In genomic region chr7:49004402-49004801, GRCm38 (mm10) we compare ENCODE assay signal across 16 mouse cellular contexts.
DNase-seq lines count a peak whose midpoint lies in the region; ATAC-seq lines count a peak whose summit lies in the region.
"Had no signal": no experiment of that assay in that cellular context is flagged by ENCODE, and none has a peak within 500 bp of the region (broad histone marks: within the 10 kb centered on the region; RNA-seq: fewer than 3 reads in every experiment).

No protein-coding gene starts in this region.

- no peak for DNase-seq in hindbrain, embryonic 10.5 days (ENCODE audit: low spot score)
- no peak for DNase-seq in hindbrain, embryonic 14.5 days (ENCODE audit: low spot score)
- peak; percentile 20 to 37 for DNase-seq in adrenal gland, postnatal 36 days
- peak; percentile 47 to 80 for DNase-seq in kidney, postnatal 25 days
- DNase-seq in lung, postnatal 25 days (ENCODE audit: low spot score): peak; percentile 46
- DNase-seq in urinary bladder, adult 2 months (ENCODE audit: low spot score): no peak
- DNase-seq in urinary bladder, postnatal 10 days (ENCODE audit: low spot score): no peak
- DNase-seq: cerebellum, adult 11 months; heart, adult 18-20 months; heart, postnatal 4 days; liver, embryonic 13.5 days; right cerebral cortex, postnatal 14 days; thymus, adult 18-20 months had no signal

- H3K27me3 ChIP-seq in hindbrain, embryonic 10.5 days (ENCODE audit: insufficient read depth, poor library complexity, severe bottlenecking): no peaks in the 10 kb centered on the region
- no peaks in the 10 kb centered on the region for H3K27me3 ChIP-seq in hindbrain, embryonic 14.5 days (ENCODE audit: control insufficient read depth, insufficient read depth, low read length)

- peaks cover 65% of the 10 kb centered on the region for H3K4me1 ChIP-seq in hindbrain, embryonic 10.5 days (replicated peaks)
- peaks cover 26% of the 10 kb centered on the region for H3K4me1 ChIP-seq in hindbrain, embryonic 14.5 days (replicated peaks; ENCODE audit: control insufficient read depth, insufficient read depth, low read length)
- H3K4me1 ChIP-seq: liver, embryonic 13.5 days; megakaryocyte, embryonic 14.5 days had no signal

- WGBS in hindbrain, embryonic 10.5 days: 74% methylated on average over 5 of the region's 5 CpGs
- WGBS in hindbrain, embryonic 14.5 days: 64% methylated on average over 5 of the region's 5 CpGs

- no peak overlapping the region for H3K4me3 ChIP-seq in hindbrain, embryonic 10.5 days
- no peak overlapping the region for H3K4me3 ChIP-seq in hindbrain, embryonic 14.5 days (replicated peaks; ENCODE audit: low read length)
- H3K4me3 ChIP-seq: forebrain, embryonic 12.5 days; liver, embryonic 13.5 days; megakaryocyte, embryonic 14.5 days had no signal

- peak overlapping the region; percentile 62 for H3K27ac ChIP-seq in hindbrain, embryonic 10.5 days
- no peak overlapping the region for H3K27ac ChIP-seq in hindbrain, embryonic 14.5 days
- H3K27ac ChIP-seq: forebrain, embryonic 12.5 days; liver, embryonic 13.5 days had no signal

- no peak for ATAC-seq in hindbrain, embryonic 14.5 days (ENCODE audit: low FRiP score)
- no peak for ATAC-seq in erythroblast, adult 5-6 weeks (replicated peaks; ENCODE audit: low FRiP score, poor library complexity, severe bottlenecking)

- H3K4me2 ChIP-seq in hindbrain, embryonic 14.5 days (replicated peaks): no peak overlapping the region
- H3K4me2 ChIP-seq: forebrain, embryonic 12.5 days; liver, embryonic 13.5 days had no signal

- no peaks in the 10 kb centered on the region for H3K9me3 ChIP-seq in hindbrain, embryonic 10.5 days
- no peaks in the 10 kb centered on the region for H3K9me3 ChIP-seq in hindbrain, embryonic 14.5 days (ENCODE audit: control insufficient read depth, low read length)
- H3K9me3 ChIP-seq: forebrain, embryonic 12.5 days; liver, embryonic 13.5 days; megakaryocyte, embryonic 14.5 days had no signal

- no peak overlapping the region for H3K9ac ChIP-seq in hindbrain, embryonic 14.5 days
- H3K9ac ChIP-seq: forebrain, embryonic 12.5 days; liver, embryonic 13.5 days had no signal

- no peaks in the 10 kb centered on the region for H3K36me3 ChIP-seq in hindbrain, embryonic 10.5 days
- no peaks in the 10 kb centered on the region for H3K36me3 ChIP-seq in hindbrain, embryonic 14.5 days (replicated peaks; ENCODE audit: control insufficient read depth, insufficient read depth)
- H3K36me3 ChIP-seq: forebrain, embryonic 12.5 days; liver, embryonic 13.5 days had no signal

Comparison
In these comparisons a context has a peak if more than half of its experiments do, and no peak if none do; other contexts are left out.
1. DNase-seq: peak in adrenal gland, postnatal 36 days (2 of 2), kidney, postnatal 25 days (2 of 2) and lung, postnatal 25 days (single experiment); none in hindbrain, embryonic 10.5 days (single experiment), hindbrain, embryonic 14.5 days (single experiment), urinary bladder, adult 2 months (single experiment) and urinary bladder, postnatal 10 days (single experiment).